In genomic region chrX:50657835-50658565, GRCm38 (mm10) we compare ENCODE assay signal across 9 mouse cellular contexts.
DNase-seq lines count a peak whose midpoint lies in the region; ATAC-seq and TF ChIP-seq lines count a peak whose summit lies in the region.
"Had no signal": no experiment of that assay in that cellular context is flagged by ENCODE, and none has a peak within 500 bp of the region (broad histone marks: within the 10 kb centered on the region; RNA-seq: fewer than 3 reads in every experiment).

No protein-coding gene starts in this region.

- no peaks in the 10 kb centered on the region for H3K4me1 ChIP-seq in liver, embryonic 14.5 days (replicated peaks; ENCODE audit: control insufficient read depth in 2 of 2, insufficient read depth in 2 of 2, low read length in 1 of 2)
- no peaks in the 10 kb centered on the region for H3K4me1 ChIP-seq in neural tube, embryonic 14.5 days (ENCODE audit: control insufficient read depth, insufficient read depth, low read length)
- H3K4me1 ChIP-seq: embryonic facial prominence, embryonic 15.5 days had no signal

- H3K27ac ChIP-seq in liver, embryonic 14.5 days, result no peak overlapping the region
- H3K27ac ChIP-seq in neural tube, embryonic 14.5 days (ENCODE audit: low read depth, low read length), result no peak overlapping the region
- H3K27ac ChIP-seq: embryonic facial prominence, embryonic 15.5 days had no signal

- DNase-seq in 3T3-L1 (ENCODE audit: low read depth, low spot score) (peak; percentile 79), MN1 (ENCODE audit: low spot score) (peak; percentile 37)
- peak; percentile 68 for DNase-seq in kidney, postnatal 10 days
- no peak for DNase-seq in liver, embryonic 14.5 days (ENCODE audit: low read depth in 3 of 3, low spot score in 3 of 3)
- peak; percentile 11 to 40 for DNase-seq in thymus, postnatal 10 days (ENCODE audit: low spot score in 2 of 2)

- no peak overlapping the region for H3K9ac ChIP-seq in liver, embryonic 14.5 days (replicated peaks)
- H3K9ac ChIP-seq in neural tube, embryonic 14.5 days (replicated peaks; ENCODE audit: low read depth, low read length), result no peak overlapping the region
- H3K9ac ChIP-seq: embryonic facial prominence, embryonic 15.5 days had no signal

- no peak for TF ChIP-seq EP300 in liver, embryonic 14.5 days (IDR thresholded peaks at IDR 0.05; ENCODE audit: low read depth)

- no peak overlapping the region for H3K4me3 ChIP-seq in liver, embryonic 14.5 days (ENCODE audit: insufficient read depth in 1 of 2, low read depth in 2 of 2, low read length in 2 of 2)
- H3K4me3 ChIP-seq in neural tube, embryonic 14.5 days (ENCODE audit: low read depth, low read length), result no peak overlapping the region
- H3K4me3 ChIP-seq: embryonic facial prominence, embryonic 15.5 days had no signal

- H3K36me3 ChIP-seq in liver, embryonic 14.5 days (replicated peaks; ENCODE audit: control insufficient read depth, insufficient read depth, low read depth), result no peaks in the 10 kb centered on the region
- no peaks in the 10 kb centered on the region for H3K36me3 ChIP-seq in neural tube, embryonic 14.5 days (ENCODE audit: control insufficient read depth, insufficient read depth, low read length)
- H3K36me3 ChIP-seq: embryonic facial prominence, embryonic 15.5 days had no signal

- WGBS in liver, embryonic 14.5 days (ENCODE audit: insufficient replicate concordance), result 25% methylated on average over 9 of the region's 9 CpGs
- 33% methylated on average over 9 of the region's 9 CpGs for WGBS in neural tube, embryonic 14.5 days

- H3K27me3 ChIP-seq in liver, embryonic 14.5 days (ENCODE audit: control insufficient read depth, insufficient read depth, low read length), result no peaks in the 10 kb centered on the region
- H3K27me3 ChIP-seq in neural tube, embryonic 14.5 days (ENCODE audit: control insufficient read depth, insufficient read depth, low read length), result no peaks in the 10 kb centered on the region

- ATAC-seq in common myeloid progenitor, adult 5-6 weeks (replicated peaks; ENCODE audit: low read depth, poor library complexity, severe bottlenecking), result peak; percentile 89
- ATAC-seq in granulocyte monocyte progenitor cell, adult 5-6 weeks (replicated peaks; ENCODE audit: poor library complexity, severe bottlenecking), result peak; percentile 83
- ATAC-seq in liver, embryonic 14.5 days (ENCODE audit: insufficient read depth), result no peak
- peak; percentile 92 for ATAC-seq in neural tube, embryonic 14.5 days (ENCODE audit: low read depth)

- no peak overlapping the region for H3K4me2 ChIP-seq in liver, embryonic 14.5 days (ENCODE audit: low read depth)
- no peak overlapping the region for H3K4me2 ChIP-seq in neural tube, embryonic 14.5 days (ENCODE audit: low read depth, low read length)
- H3K4me2 ChIP-seq: embryonic facial prominence, embryonic 15.5 days had no signal

- no peaks in the 10 kb centered on the region for H3K9me3 ChIP-seq in liver, embryonic 14.5 days (ENCODE audit: control insufficient read depth, low read length)
- no peaks in the 10 kb centered on the region for H3K9me3 ChIP-seq in neural tube, embryonic 14.5 days (ENCODE audit: control insufficient read depth, low read length)
- H3K9me3 ChIP-seq: embryonic facial prominence, embryonic 15.5 days had no signal

- TF ChIP-seq CTCF in liver, embryonic 14.5 days (IDR thresholded peaks at IDR 0.05; ENCODE audit: low read depth), result peak; percentile 90

Comparison
In these comparisons a context has a peak if more than half of its experiments do, and no peak if none do; other contexts are left out.
1. DNase-seq: peak in 3T3-L1 (single experiment), MN1 (single experiment), kidney, postnatal 10 days (single experiment) and thymus, postnatal 10 days (2 of 2); none in liver, embryonic 14.5 days (0 of 3).